Mouse (Mus musculus) brain, embryonic 18.5 days (tissue): ENCODE results near the gene Commd6.
A peak's percentile ranks its signal among the peaks of the same experiment; 100 is the strongest.

ENCODE experiments used
- DNase-seq: peaks from one replicate; pipeline ENCODE4 v3.0.0-alpha.2; 2012; ENCODE audit warnings: low read depth, low spot score

Commd6 gene

DNA sequence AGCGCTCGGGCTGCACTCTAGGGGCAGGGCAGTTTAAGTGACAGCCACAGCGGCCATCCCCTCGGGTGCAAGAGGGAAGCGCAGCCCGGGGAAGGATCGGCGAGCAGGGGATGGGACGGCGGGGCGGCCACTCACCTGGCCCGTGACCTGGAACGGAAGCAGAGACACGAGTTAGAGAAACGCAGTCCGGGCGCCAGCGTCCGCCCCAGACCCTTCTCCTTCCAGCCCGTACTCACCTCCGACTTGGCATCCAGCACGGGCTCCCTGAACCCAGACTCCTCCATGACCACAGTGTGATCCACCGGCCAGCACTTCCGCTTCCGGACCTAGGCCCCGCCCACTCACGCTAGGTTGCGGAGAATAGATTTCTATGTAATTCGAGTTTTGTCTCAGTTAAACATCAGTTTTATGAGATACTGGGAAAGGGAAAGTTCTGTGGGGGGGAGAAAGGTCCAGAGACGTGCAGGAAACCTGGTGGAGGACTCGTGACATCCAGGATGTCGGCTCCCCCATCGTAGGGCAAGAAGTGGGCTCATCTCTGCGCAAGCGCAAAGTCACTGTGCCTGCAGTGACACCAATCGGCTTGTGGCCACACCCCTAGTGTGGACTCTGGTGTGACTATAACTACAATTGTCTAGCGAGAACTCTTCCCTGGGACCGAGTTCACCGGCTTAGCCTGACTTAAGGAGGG lies at the start of gene Commd6:
TSS of gene Commd6 (minus strand) at position 534 of the 691 bp plus-strand sequence.
- peak; percentile 82 for DNase-seq

GRCm38 (mm10) chr14:101688406-101688805 lies 47.9 kb upstream of the Commd6 start:
- no peak for DNase-seq

DNA sequence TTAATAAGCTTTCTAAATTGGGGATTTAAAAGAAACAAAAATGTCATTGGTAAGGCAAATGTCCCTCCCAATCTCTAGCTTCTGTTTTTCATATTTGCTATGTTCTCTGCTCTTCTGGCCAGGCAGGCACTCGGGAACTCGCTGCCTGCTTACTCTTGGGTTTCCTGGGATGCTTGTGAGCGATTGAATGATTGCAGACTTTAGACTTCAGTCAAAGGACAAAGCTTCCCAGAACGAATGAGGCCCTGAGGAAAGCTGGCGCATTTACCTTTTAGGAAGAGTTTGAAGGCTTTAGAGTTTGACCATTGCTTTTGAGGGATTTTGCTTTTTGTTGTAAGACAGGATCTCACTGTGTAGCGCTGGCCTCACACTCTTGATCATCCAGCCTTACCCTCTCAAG lies 47.2 kb upstream of the Commd6 start:
- no peak for DNase-seq

DNA sequence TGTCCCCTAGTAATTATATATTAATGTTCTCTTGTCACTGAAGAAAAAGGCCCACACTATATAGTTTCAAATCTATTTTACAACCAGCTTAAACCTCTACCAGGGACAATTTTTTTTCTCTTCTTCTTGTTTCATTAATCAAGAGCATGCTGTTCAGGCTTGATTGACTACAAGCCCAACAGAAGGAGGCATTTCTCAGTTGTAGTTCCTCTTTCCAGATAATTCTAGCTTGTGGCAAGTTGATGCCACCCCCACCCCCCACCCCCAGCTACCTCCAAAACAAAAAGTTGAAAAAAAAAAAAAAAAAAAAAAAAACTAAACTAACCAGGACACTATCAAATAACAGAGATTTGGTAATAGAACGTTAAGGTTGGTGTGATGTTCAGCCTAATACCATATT lies 31.7 kb upstream of the Commd6 start:
- DNase-seq = no peak

- no peak for DNase-seq
These were observed 28.1 kb upstream of the Commd6 start for GRCm38 (mm10) chr14:101668626-101669025.

DNA sequence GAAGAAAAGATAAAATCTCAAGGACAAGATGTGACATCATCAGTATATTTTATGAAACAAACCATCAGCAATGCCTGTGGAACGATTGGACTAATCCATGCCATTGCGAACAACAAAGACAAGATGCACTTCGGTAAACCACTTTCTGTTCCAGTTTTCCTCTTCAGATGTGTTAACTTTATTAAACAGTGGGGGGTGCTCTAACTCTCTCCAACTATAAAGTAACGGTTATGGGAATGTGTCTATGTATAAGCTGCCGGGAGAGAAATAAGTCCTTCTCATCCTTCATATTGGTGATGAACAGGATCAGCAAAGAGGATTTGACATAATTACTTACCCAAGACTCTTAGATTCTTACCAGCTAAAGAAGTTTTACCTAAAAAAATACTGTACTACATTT lies 26.1 kb upstream of the Commd6 start:
- no peak for DNase-seq

- no peak for DNase-seq
These were observed 25.6 kb upstream of the Commd6 start for GRCm38 (mm10) chr14:101666056-101666455.

- DNase-seq = no peak
These were observed 23.8 kb upstream of the Commd6 start for GRCm38 (mm10) chr14:101664274-101664673.

DNA sequence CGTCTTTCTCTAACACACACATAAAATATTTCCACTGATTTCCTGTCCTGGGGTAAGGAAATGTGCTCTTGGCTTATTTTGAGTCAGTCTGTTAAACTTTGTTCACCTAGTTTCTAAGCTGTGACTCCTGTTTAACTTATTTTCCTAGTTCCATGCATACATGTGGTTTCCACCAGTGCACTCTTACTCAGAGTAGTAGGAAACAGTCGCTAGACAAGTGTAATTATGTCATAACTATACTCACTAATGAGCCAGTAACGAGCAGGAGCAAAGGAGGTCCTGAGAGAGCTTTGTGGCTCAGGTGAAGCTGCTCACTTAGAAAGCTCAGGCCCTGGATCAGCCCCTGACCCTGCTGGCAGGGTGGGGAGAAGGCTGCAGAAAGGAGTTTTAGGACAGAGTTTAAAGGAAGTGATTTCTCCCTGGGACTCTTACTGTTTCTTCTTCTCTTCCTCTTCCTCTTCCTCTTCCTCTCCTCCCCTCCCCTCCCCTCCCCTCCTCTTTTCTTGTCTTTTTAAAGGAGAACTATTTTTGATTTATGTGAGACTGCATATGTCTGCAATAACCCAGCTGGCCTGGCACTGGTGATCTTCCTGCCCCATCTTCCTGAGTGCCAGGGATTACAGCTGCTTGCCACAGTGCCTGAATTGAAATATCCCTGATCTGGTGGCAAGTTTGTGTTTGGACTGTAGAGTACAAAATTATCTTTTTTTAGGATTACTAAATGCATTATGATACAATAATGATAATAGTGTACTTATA lies 21.3 kb upstream of the Commd6 start:
- no peak for DNase-seq

GRCm38 (mm10) chr14:101656307-101656706 lies 15.8 kb upstream of the Commd6 start:
- no peak for DNase-seq

- DNase-seq = no peak
These were observed 14.0 kb upstream of the Commd6 start for GRCm38 (mm10) chr14:101654526-101654909.

DNA sequence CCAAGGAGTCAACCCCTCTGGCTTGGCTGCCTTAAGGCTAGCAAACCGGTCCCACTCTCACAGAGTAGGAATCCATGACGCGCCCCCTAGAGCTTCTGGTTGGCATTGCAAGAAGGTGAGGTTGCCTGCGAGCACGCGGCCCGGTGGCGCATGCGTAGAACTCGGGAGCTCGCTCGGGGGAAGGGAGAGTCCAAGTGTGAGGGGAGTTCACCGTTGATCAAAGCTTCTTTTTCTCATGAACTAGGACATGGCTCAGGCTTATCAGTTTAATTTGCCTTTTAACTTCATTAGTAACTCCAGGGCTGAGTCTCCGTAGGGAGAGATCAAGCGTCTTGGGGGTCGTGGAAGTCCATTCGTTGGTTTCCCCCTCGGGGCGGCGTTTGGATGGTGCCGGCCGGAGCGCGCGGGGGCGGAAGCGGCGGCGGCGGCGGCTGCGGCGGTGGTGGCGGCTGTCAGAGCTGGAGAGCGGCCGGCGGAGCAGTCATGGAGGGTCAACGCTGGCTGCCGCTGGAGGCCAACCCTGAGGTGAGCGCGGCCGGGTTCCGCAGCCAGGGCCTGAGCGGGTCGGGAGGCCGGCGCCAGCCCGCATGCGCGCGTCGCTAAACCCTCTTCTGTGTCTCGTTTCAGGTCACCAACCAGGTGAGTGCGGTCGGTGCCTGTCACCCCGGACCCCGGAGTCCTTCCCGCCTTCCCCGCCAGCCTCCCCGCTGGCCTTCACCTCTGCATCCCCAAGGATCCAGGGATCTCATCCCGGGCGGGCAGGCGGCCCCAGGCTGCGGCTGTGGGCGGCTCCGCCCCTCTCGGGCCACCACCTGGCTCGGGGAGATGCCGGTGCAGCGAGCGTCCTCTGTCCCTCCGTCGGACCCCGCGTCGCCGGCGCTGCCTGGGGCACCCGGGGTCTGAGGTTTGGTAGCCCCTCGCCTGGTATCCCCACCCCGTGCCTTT lies 13.4 kb upstream of the Commd6 start, which contains the start of gene Uchl3:
TSS of gene Uchl3 (plus strand) at position 387 of the 945 bp plus-strand sequence.
- peak; percentile 84 for DNase-seq

DNA sequence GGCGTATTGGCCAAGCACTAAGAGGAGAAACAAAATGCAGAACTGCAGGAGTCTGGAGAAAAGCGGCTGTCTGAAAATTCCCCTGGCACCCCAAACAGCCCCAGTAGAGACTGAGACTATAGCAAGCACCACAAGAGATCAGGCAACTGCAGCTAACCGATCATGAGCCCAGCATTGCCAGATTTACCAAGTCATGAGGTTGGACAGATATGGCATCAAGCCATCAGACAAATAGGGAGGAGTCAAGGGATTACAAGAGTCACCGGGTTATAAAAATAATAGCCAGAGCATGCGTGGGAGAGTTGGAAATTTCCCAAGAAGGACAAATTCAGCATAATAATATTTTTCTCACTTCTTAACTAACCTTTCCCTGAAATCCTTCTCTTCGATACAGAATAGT lies 12.1 kb upstream of the Commd6 start:
- no peak for DNase-seq

DNA sequence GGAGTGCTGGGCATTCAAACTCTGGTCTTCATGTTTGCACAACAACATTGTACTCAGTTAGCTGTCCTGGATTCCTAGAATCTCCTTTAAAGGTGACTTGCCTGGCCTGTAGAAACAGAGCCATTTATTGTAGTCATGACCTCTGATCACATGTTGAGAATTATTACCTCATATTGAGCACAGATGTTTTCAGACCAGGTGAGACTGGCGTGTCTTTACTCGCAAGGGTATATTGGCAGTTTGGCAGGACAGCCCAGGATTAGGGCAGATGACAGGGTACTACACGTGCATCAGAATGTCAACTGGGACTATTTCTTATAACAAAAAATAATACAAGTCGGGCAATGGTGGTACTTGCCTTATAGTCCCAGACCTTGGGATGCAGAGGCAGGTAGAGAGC lies 10.1 kb upstream of the Commd6 start:
- no peak for DNase-seq

DNA sequence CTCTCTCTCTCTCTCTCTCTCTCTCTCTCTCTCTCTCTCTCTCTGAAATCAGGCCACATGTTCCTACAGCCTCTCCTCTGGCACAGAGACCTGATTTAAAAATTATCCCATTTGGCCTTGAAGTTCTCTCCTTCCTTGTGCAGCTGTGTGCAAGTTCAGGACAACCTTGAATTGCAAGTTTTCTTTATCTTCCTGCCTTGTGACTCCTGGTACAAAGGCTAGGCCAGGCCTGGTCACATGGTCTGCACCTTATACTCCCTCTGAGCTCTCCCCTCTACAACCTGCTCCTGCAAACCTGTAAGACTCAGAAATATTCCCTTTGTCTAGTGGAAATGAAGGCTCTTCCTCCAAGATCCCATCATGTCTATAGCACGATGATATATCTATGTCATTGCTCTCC lies 4.5 kb upstream of the Commd6 start:
- DNase-seq = no peak

GRCm38 (mm10) chr14:101637381-101637780 lies 3.1 kb downstream of the Commd6 start:
- no peak for DNase-seq

DNA sequence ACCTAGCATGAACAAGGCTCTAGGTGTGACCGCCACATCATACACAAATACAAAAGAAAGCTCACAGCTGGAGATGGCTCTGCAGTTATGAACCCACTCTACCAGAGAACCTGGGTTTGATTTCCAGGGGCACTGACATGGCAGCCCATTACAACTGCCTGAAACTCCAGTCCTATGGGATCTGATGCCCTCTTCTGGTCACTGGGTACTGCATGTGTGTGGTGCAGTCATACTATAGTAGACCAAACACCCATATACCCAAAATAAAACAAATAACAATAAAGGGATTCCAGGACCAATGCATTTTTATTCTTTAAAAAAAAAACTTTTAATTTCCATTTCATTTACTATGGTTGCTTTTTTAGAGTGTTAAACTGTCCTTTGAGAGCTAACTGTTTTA lies 4.7 kb downstream of the Commd6 start:
- DNase-seq = no peak

DNA sequence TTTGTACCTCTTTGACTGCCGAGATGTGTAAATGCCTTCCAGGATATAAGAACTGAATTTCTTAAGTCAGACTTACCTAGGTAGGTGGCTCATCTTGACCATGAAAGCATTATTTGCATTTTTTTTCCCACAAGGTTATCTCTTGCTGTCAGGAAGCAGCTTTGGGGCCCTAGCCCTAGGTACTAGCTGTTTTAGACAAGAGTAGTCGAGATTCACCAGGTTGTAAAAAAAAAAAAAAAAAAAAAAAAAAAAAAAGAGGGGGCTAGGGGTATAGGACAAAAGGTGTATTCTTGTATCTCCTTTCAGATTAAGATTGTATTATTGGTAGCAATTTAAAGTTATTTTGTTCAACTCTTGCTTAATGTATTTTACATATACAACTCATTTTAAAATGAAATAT lies 9.9 kb downstream of the Commd6 start:
- no peak for DNase-seq

GRCm38 (mm10) chr14:101617680-101618079 lies 22.8 kb downstream of the Commd6 start:
- DNase-seq = no peak

GRCm38 (mm10) chr14:101616178-101616577 lies 24.3 kb downstream of the Commd6 start:
- DNase-seq = no peak

DNA sequence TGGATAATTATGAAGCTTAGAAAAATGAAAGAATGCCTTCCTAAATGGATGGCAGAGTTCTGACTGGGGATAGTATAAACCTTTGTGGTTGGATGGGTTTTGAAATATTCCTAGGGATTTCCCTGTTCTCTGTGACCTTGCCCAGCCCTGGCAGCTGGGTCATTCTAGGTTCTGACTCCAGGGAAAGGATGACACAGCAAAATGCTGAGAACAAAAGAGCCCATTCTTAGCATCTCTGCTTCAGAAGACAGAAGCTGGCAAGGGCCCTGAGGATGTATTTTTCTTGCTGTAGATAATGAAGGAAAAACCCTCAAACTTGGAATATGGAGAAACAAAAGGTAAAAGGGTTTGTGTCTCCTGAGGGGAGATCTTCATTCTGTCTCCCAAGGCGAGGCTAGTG lies 27.3 kb downstream of the Commd6 start:
- no peak for DNase-seq

DNA sequence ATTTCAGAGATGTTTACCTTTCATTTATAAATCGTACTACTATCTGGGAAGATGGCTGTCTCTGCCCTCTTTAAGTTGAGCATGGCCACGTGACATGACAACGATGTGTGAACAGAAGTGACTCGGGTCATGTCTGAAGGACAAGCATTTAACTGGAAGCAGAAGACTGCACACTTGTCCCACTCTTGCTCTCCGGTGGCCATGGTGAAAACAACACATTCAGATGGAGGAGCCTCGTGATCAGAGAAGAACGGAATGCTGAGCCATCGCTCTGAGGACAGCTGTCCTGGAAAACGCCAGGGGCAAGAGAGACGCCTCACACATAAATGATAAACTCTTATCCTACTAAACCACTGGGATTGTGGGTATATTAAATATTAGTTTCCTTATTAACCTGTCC lies 29.8 kb downstream of the Commd6 start:
- DNase-seq = no peak
